Mouse (Mus musculus): ENCODE measurements around the gene Ctf2. TPM values are rescaled to one million over a fixed set of nuclear protein-coding genes. Genes with fewer than 3 reads are reported as not detected.

Gene Ctf2
- total and polyA plus RNA-seq, 3 experiments, result 0.36 TPM; not detected in 2

- H3K4me1 ChIP-seq (ENCODE audit: control insufficient read depth in 1 of 2, insufficient read depth in 2 of 2), result peaks cover 2 to 9% of the 10 kb centered on the region in 2 experiments; a peak in 2 of 4 replicates
- H3K27me3 ChIP-seq (replicated peaks), result peaks cover 6% of the 10 kb centered on the region
- dilution Hi-C loops (cut with MboI; ENCODE audit: extremely low pct_ligation_motif_present, extremely low pct_unique_long_range_greater_than_20kb, low sequenced_read_pairs) (no loop called here), in situ Hi-C loops (cut with MboI; ENCODE audit: low pct_ligation_motif_present, low pct_unique_long_range_greater_than_20kb, low sequenced_read_pairs) (no loop called here)
- no peak overlapping the region for H3K4me3 ChIP-seq (replicated peaks in 1 of 3; ENCODE audit: low read depth in 2 of 3, low read length in 2 of 3, poor library complexity in 1 of 3)
- H3K4me2 ChIP-seq (ENCODE audit: insufficient read depth, low read depth, poor library complexity, severe bottlenecking), result no peak overlapping the region
- H3K9ac ChIP-seq (ENCODE audit: insufficient read depth, low read depth), result no peak overlapping the region
- no peak for DNase-seq (ENCODE audit: extremely low read depth)
- H3K36me3 ChIP-seq (replicated peaks in 1 of 2; ENCODE audit: control insufficient read depth in 1 of 2, insufficient read depth in 1 of 2, low read length in 1 of 2), result peaks cover 0 to 1% of the 10 kb centered on the region in 2 experiments
- no peak overlapping the region for H3K27ac ChIP-seq (ENCODE audit: insufficient read depth, low read depth)
- TF ChIP-seq RCOR1 (conservative IDR thresholded peaks at IDR 0.05; ENCODE audit: low read depth, low read length) (no peak), POLR2A (IDR thresholded peaks at IDR 0.05; ENCODE audit: low read depth, low read length) (no peak), CHD2 (IDR thresholded peaks at IDR 0.05; ENCODE audit: low read length) (no peak), JUND (conservative IDR thresholded peaks at IDR 0.05; ENCODE audit: low read depth, low read length) (no peak), MAX (IDR thresholded peaks at IDR 0.05; ENCODE audit: low read length) (no peak), JUN (IDR thresholded peaks at IDR 0.05; ENCODE audit: insufficient read depth, low read depth, low read length) (no peak)
- H3K79me2 ChIP-seq (replicated peaks; ENCODE audit: control insufficient read depth, extremely low read depth, insufficient read depth, poor library complexity, severe bottlenecking), result no peaks in the 10 kb centered on the region
- H3K9me3 ChIP-seq (replicated peaks; ENCODE audit: low read length), result no peaks in the 10 kb centered on the region
Observed at GRCm38 (mm10) chr7:127711456-127711855, 20.5 kb downstream of the Ctf2 start.

- no peak overlapping the region for H3K9ac ChIP-seq (ENCODE audit: insufficient read depth, low read depth)
- TF ChIP-seq IRF4 (IDR thresholded peaks at IDR 0.05; ENCODE audit: low read depth, low read length) (no peak), MAZ (IDR thresholded peaks at IDR 0.05; ENCODE audit: low read depth, low read length) (no peak), CTCF (conservative IDR thresholded peaks at IDR 0.05 in 1 of 2, IDR thresholded peaks at IDR 0.05 in 1 of 2; ENCODE audit: low read depth in 2 of 2, low read length in 2 of 2) (no peak), BHLHE40 (IDR thresholded peaks at IDR 0.05; ENCODE audit: low read depth, low read length) (no peak), USF1 (IDR thresholded peaks at IDR 0.05; ENCODE audit: low read depth, low read length) (no peak), GABPA (IDR thresholded peaks at IDR 0.05; ENCODE audit: insufficient replicate concordance, low read depth, low read length) (no peak), POLR2AphosphoS2 (IDR thresholded peaks at IDR 0.05; ENCODE audit: low read depth, low read length) (no peak), NRF1 (IDR thresholded peaks at IDR 0.05; ENCODE audit: low read depth, low read length) (no peak), ZNF384 (IDR thresholded peaks at IDR 0.05; ENCODE audit: low read depth, low read length) (no peak), POLR2A (IDR thresholded peaks at IDR 0.05; ENCODE audit: low read depth, low read length) (no peak), KAT2A (IDR thresholded peaks at IDR 0.05; ENCODE audit: insufficient replicate concordance, low read length) (no peak), NELFE (IDR thresholded peaks at IDR 0.05; ENCODE audit: low read depth, low read length) (no peak), JUN (IDR thresholded peaks at IDR 0.05; ENCODE audit: insufficient read depth, low read depth, low read length) (no peak), ZC3H11A (IDR thresholded peaks at IDR 0.05; ENCODE audit: low read depth, low read length) (no peak), PAX5 (IDR thresholded peaks at IDR 0.05; ENCODE audit: low read length) (no peak), USF2 (conservative IDR thresholded peaks at IDR 0.05; ENCODE audit: low read depth, low read length) (no peak), TBP (conservative IDR thresholded peaks at IDR 0.05; ENCODE audit: low read depth, low read length) (no peak), CHD2 (IDR thresholded peaks at IDR 0.05; ENCODE audit: low read length) (no peak)
- dilution Hi-C loops (cut with MboI; ENCODE audit: extremely low pct_ligation_motif_present, extremely low pct_unique_long_range_greater_than_20kb, low sequenced_read_pairs), result no loop called here
- in situ Hi-C loops (cut with MboI; ENCODE audit: low pct_ligation_motif_present, low pct_unique_long_range_greater_than_20kb, low sequenced_read_pairs), result no loop called here
- H3K27me3 ChIP-seq (replicated peaks), result peaks cover 6% of the 10 kb centered on the region
- H3K4me1 ChIP-seq (ENCODE audit: control insufficient read depth in 1 of 2, insufficient read depth in 2 of 2), result peaks cover 6 to 13% of the 10 kb centered on the region in 2 experiments
- H3K9me3 ChIP-seq (replicated peaks; ENCODE audit: low read length), result no peaks in the 10 kb centered on the region
- H3K4me3 ChIP-seq (replicated peaks in 1 of 3; ENCODE audit: low read depth in 2 of 3, low read length in 2 of 3, poor library complexity in 1 of 3), result no peak overlapping the region
- no peaks in the 10 kb centered on the region for H3K79me2 ChIP-seq (replicated peaks; ENCODE audit: control insufficient read depth, extremely low read depth, insufficient read depth, poor library complexity, severe bottlenecking)
- no peak overlapping the region for H3K27ac ChIP-seq (ENCODE audit: insufficient read depth, low read depth)
- no peak overlapping the region for H3K4me2 ChIP-seq (ENCODE audit: insufficient read depth, low read depth, poor library complexity, severe bottlenecking)
- H3K36me3 ChIP-seq (replicated peaks in 1 of 2; ENCODE audit: control insufficient read depth in 1 of 2, insufficient read depth in 1 of 2, low read length in 1 of 2), result peaks cover 3 to 6% of the 10 kb centered on the region in 2 experiments
- no peak for DNase-seq (ENCODE audit: extremely low read depth)
Observed at GRCm38 (mm10) chr7:127711031-127711430, 20.9 kb downstream of the Ctf2 start.

Data from CH12.LX (cell line).